In genomic region chr11:117963872-117964271, GRCm38 (mm10) we compare ENCODE assay signal across 8 mouse cellular contexts. TPM values are rescaled to one million over a fixed set of nuclear protein-coding genes. Genes with fewer than 3 reads are reported as not detected.
A peak's percentile ranks its signal among the peaks of the same experiment; 100 is the strongest.
DNase-seq lines count a peak whose midpoint lies in the region; ATAC-seq and TF ChIP-seq lines count a peak whose summit lies in the region.

No protein-coding gene starts in this region.

- H3K79me2 ChIP-seq in CH12.LX (replicated peaks; ENCODE audit: control insufficient read depth, extremely low read depth, insufficient read depth, poor library complexity, severe bottlenecking): no peaks in the 10 kb centered on the region

- TF ChIP-seq POLR2A in CH12.LX (IDR thresholded peaks at IDR 0.05; ENCODE audit: low read depth, low read length): no peak

- H3K4me2 ChIP-seq in CH12.LX (ENCODE audit: insufficient read depth, low read depth, poor library complexity, severe bottlenecking): peak overlapping the region; percentile 70
- H3K4me2 ChIP-seq in forebrain, embryonic 12.5 days: peak overlapping the region; percentile 68
- peak overlapping the region; percentile 76 for H3K4me2 ChIP-seq in liver, embryonic 15.5 days

- TF ChIP-seq EP300 in CH12.LX (IDR thresholded peaks at IDR 0.05; ENCODE audit: low read length): no peak

- ATAC-seq in forebrain, embryonic 12.5 days (ENCODE audit: low FRiP score): no peak
- ATAC-seq in liver, embryonic 15.5 days (ENCODE audit: insufficient read depth): no peak

- TF ChIP-seq CTCF in CH12.LX (conservative IDR thresholded peaks at IDR 0.05 in 1 of 2, IDR thresholded peaks at IDR 0.05 in 1 of 2; ENCODE audit: low read depth in 2 of 2, low read length in 2 of 2): 0 out of 4 replicates have a peak, but pooled peaks of 1 of the 2 experiments have one; percentile 4

- WGBS in heart, embryonic 10.5 days: 1% methylated on average over 9 of the region's 9 CpGs
- WGBS in forebrain, embryonic 12.5 days: under 1% methylated on average over 9 of the region's 9 CpGs
- 3% methylated on average over 9 of the region's 9 CpGs for WGBS in liver, embryonic 15.5 days (ENCODE audit: insufficient replicate concordance)

- peaks cover 34% of the 10 kb centered on the region for H3K27me3 ChIP-seq in heart, embryonic 10.5 days (ENCODE audit: insufficient read depth, poor library complexity, severe bottlenecking)
- H3K27me3 ChIP-seq in CH12.LX (replicated peaks): peaks cover 87% of the 10 kb centered on the region
- peaks cover 48% of the 10 kb centered on the region for H3K27me3 ChIP-seq in forebrain, embryonic 12.5 days
- H3K27me3 ChIP-seq in liver, embryonic 15.5 days: peaks cover 98% of the 10 kb centered on the region

- peak overlapping the region; percentile 57 for H3K4me3 ChIP-seq in heart, embryonic 10.5 days
- H3K4me3 ChIP-seq in CH12.LX (replicated peaks in 1 of 3; ENCODE audit: low read depth in 2 of 3, low read length in 2 of 3, poor library complexity in 1 of 3): peak overlapping the region in 2 of 3 experiments; percentile 35 to 38
- peak overlapping the region; percentile 36 for H3K4me3 ChIP-seq in forebrain, embryonic 12.5 days (replicated peaks)
- H3K4me3 ChIP-seq in liver, embryonic 15.5 days (replicated peaks): peak overlapping the region; percentile 42

- dilution Hi-C loops in CH12.LX (cut with MboI; ENCODE audit: extremely low pct_ligation_motif_present, extremely low pct_unique_long_range_greater_than_20kb, low sequenced_read_pairs): no loop called here

- in situ Hi-C loops in CH12.LX (cut with MboI; ENCODE audit: low pct_ligation_motif_present, low pct_unique_long_range_greater_than_20kb, low sequenced_read_pairs): no loop called here

- no peaks in the 10 kb centered on the region for H3K9me3 ChIP-seq in heart, embryonic 10.5 days
- peaks cover 19% of the 10 kb centered on the region for H3K9me3 ChIP-seq in CH12.LX (replicated peaks; ENCODE audit: low read length)
- H3K9me3 ChIP-seq in forebrain, embryonic 12.5 days: no peaks in the 10 kb centered on the region
- H3K9me3 ChIP-seq in liver, embryonic 15.5 days (replicated peaks): no peaks in the 10 kb centered on the region

- H3K27ac ChIP-seq in heart, embryonic 10.5 days: peak overlapping the region; percentile 90
- no peak overlapping the region for H3K27ac ChIP-seq in CH12.LX (ENCODE audit: insufficient read depth, low read depth)
- H3K27ac ChIP-seq in forebrain, embryonic 12.5 days: peak overlapping the region; percentile 76
- peak overlapping the region; percentile 64 for H3K27ac ChIP-seq in liver, embryonic 15.5 days (replicated peaks)

- no peak overlapping the region for H3K9ac ChIP-seq in CH12.LX (ENCODE audit: insufficient read depth, low read depth)
- peak overlapping the region; percentile 44; the same call in 1 of the 2 replicates for H3K9ac ChIP-seq in forebrain, embryonic 12.5 days
- peak overlapping the region; percentile 9; the same call in 1 of the 2 replicates for H3K9ac ChIP-seq in liver, embryonic 15.5 days

- no peak for DNase-seq in heart, embryonic 10.5 days (ENCODE audit: low spot score)
- no peak for DNase-seq in heart, adult 8-10 months (ENCODE audit: low spot score)
- DNase-seq in CH12.LX (ENCODE audit: extremely low read depth): no peak
- no peak for DNase-seq in adrenal gland, adult 18-20 months (ENCODE audit: low spot score in 2 of 2)
- no peak for DNase-seq in cerebellum, adult 9-10 months
- no peak for DNase-seq in right cerebral cortex, adult 2 months (ENCODE audit: low spot score in 2 of 2)

- no peak; the same call in 1 of the 2 replicates for TF ChIP-seq RAD21 in CH12.LX (IDR thresholded peaks at IDR 0.05; ENCODE audit: low read depth, low read length)

- H3K4me1 ChIP-seq in heart, embryonic 10.5 days: peaks cover 87% of the 10 kb centered on the region
- H3K4me1 ChIP-seq in CH12.LX (ENCODE audit: control insufficient read depth in 1 of 2, insufficient read depth in 2 of 2): peaks cover 53 to 79% of the 10 kb centered on the region in 2 experiments
- peaks cover 67% of the 10 kb centered on the region for H3K4me1 ChIP-seq in forebrain, embryonic 12.5 days
- peaks cover 78% of the 10 kb centered on the region for H3K4me1 ChIP-seq in liver, embryonic 15.5 days (replicated peaks)

- H3K36me3 ChIP-seq in heart, embryonic 10.5 days: peaks cover 15% of the 10 kb centered on the region
- peaks cover 6 to 11% of the 10 kb centered on the region in 2 experiments for H3K36me3 ChIP-seq in CH12.LX (replicated peaks in 1 of 2; ENCODE audit: control insufficient read depth in 1 of 2, insufficient read depth in 1 of 2, low read length in 1 of 2)
- no peaks in the 10 kb centered on the region; the same call in 1 of the 2 replicates for H3K36me3 ChIP-seq in forebrain, embryonic 12.5 days (replicated peaks)
- H3K36me3 ChIP-seq in liver, embryonic 15.5 days (replicated peaks): peaks cover 23% of the 10 kb centered on the region

TF ChIP-seq in CH12.LX, 34 proteins besides CTCF, POLR2A, EP300 and RAD21:
- TF ChIP-seq JUND (conservative IDR thresholded peaks at IDR 0.05; ENCODE audit: low read depth, low read length) (no peak), TCF12 (IDR thresholded peaks at IDR 0.05; ENCODE audit: low read depth, low read length) (peak; percentile 22; the same call in 1 of the 2 replicates), IRF4 (IDR thresholded peaks at IDR 0.05; ENCODE audit: low read depth, low read length) (no peak), NRF1 (IDR thresholded peaks at IDR 0.05; ENCODE audit: low read depth, low read length) (no peak), CHD1 (IDR thresholded peaks at IDR 0.05; ENCODE audit: low read depth, low read length) (no peak; the same call in 1 of the 2 replicates), SMC3 (IDR thresholded peaks at IDR 0.05; ENCODE audit: low read depth, low read length) (peak; percentile 4; the same call in 1 of the 2 replicates), MAZ (IDR thresholded peaks at IDR 0.05; ENCODE audit: low read depth, low read length) (peak; percentile 43; the same call in 1 of the 2 replicates), SIN3A (IDR thresholded peaks at IDR 0.05; ENCODE audit: low read length) (0 out of 2 replicates have a peak, but pooled peaks have one; percentile 24), MEF2A (IDR thresholded peaks at IDR 0.05; ENCODE audit: borderline replicate concordance, low read depth, low read length) (peak; percentile 29; the same call in 1 of the 2 replicates), RCOR1 (conservative IDR thresholded peaks at IDR 0.05; ENCODE audit: low read depth, low read length) (no peak)

RNA-seq across cellular contexts. Expression of gene Socs3, which starts 6.0 kb away (rescaled TPM):
- 6.9 and 10.6 TPM in 2 replicates for polyA plus RNA-seq in heart, embryonic 10.5 days (2016; fragmentation: Nextera tagmentation; extraction: Ambion mirVana)
- 1 to 10 TPM; 3.8 to 6.2 (median 4.7) TPM for total RNA-seq in heart, adult 8-10 months (2022)
- total RNA-seq in CH12.LX (2012; rRNA removed) (2.5 and 4.7 TPM in 2 replicates), CH12.LX (2014; rRNA removed) (1.1 and 1.2 TPM in 2 replicates)
- polyA plus RNA-seq in CH12.LX (2012; ENCODE audit: insufficient read length, low read depth): 0.83 and 1.1 TPM in 2 replicates
- 13.5 and 14.7 TPM in 2 replicates for polyA plus RNA-seq in forebrain, embryonic 12.5 days (2016; fragmentation: Nextera tagmentation; extraction: Ambion mirVana)
- 7.3 and 7.5 TPM in 2 replicates for polyA plus RNA-seq in liver, embryonic 15.5 days (2015; fragmentation: Nextera tagmentation; extraction: Ambion mirVana)
- total RNA-seq in adrenal gland, adult 18-20 months (2021): 1 to 10 TPM; 4.2 to 5.6 TPM

RNA-seq across cellular contexts. Expression of gene Pgs1, which starts 22.2 kb away (rescaled TPM):
- polyA plus RNA-seq in heart, embryonic 10.5 days (2016; fragmentation: Nextera tagmentation; extraction: Ambion mirVana): 34.0 and 38.5 TPM in 2 replicates
- 10 to 100 TPM; 16.4 to 20.6 (median 19.2) TPM for total RNA-seq in heart, adult 8-10 months (2022)
- total RNA-seq in CH12.LX (2012; rRNA removed) (60.5 and 64.5 TPM in 2 replicates), CH12.LX (2014; rRNA removed) (38.1 and 39.8 TPM in 2 replicates)
- 50.4 and 50.8 TPM in 2 replicates for polyA plus RNA-seq in CH12.LX (2012; ENCODE audit: insufficient read length, low read depth)
- polyA plus RNA-seq in forebrain, embryonic 12.5 days (2016; fragmentation: Nextera tagmentation; extraction: Ambion mirVana): 45.3 and 45.9 TPM in 2 replicates
- polyA plus RNA-seq in liver, embryonic 15.5 days (2015; fragmentation: Nextera tagmentation; extraction: Ambion mirVana): 14.6 and 17.6 TPM in 2 replicates
- 10 to 100 TPM; 47.8 to 65.5 TPM for total RNA-seq in adrenal gland, adult 18-20 months (2021)
